Mouse (Mus musculus) stomach, postnatal 0 days (tissue): ENCODE data around the gene Bmp5.
A peak's percentile ranks its signal among the peaks of the same experiment; 100 is the strongest.

Experiments used
- CTCF ChIP-seq: IDR thresholded peaks from 2 replicates; pipeline ENCODE4 v1.5.1; 2016; ENCODE audit warnings: antibody characterized with exemption, low read depth, mild to moderate bottlenecking, moderate library complexity
- EP300 ChIP-seq: optimal IDR thresholded peaks from 2 replicates; pipeline ENCODE3; 2016; ENCODE audit warnings: antibody characterized with exemption

DNA sequence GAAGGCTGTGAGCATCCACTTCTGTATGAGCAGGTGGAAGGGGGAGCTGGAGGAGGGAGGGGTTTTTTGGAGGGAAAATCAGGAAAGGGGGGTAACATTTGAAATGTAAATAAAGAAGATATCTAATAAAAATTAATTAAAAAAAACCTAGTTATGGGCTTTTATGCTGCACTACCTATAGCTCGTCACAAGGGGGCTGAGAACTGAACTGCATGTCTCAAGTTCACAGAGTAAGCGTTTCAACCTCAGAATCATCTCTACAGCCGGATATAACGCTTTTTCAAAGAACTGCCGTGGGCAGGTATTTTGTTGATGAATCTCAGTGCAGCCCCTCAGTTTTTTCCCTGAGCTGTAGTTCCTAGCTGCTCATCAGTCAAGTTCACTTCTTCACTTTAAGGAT lies 15.1 kb upstream of the Bmp5 start:
- peak; percentile 72 for TF ChIP-seq CTCF
- no peak for TF ChIP-seq EP300
